Mouse (Mus musculus) forebrain, embryonic 14.5 days (tissue): ENCODE measurements around the gene Jsrp1. TPM values are rescaled to one million over a fixed set of nuclear protein-coding genes. Genes with fewer than 3 reads are reported as not detected.

ENCODE experiments used
- ATAC-seq: fragments of 200-750 bp; cut with Nextera tagmentation; 2 replicates; pipeline ENCODE4 v1.8.0; 2017; ENCODE audit warnings: mild to moderate bottlenecking, moderate library complexity
- DNase-seq: peaks from one replicate; pipeline ENCODE4 v3.0.0-alpha.2; 2015; ENCODE audit warnings: low spot score
- H3K27ac ChIP-seq: fragments of 300-500 bp; sonication (generic); 2 replicates; pipeline ENCODE4 v1.5.1; 2014; ENCODE audit warnings: low read depth, mild to moderate bottlenecking, control low read depth, low read length, moderate library complexity
- H3K27me3 ChIP-seq: fragments of 300-500 bp; sonication (generic); replicated peaks from 2 replicates; pipeline ENCODE4 v1.6.1; 2014; ENCODE audit warnings: low read length, control low read depth, mixed read lengths; ENCODE audit not compliant: control insufficient read depth, insufficient read depth
- H3K36me3 ChIP-seq: fragments of 300-500 bp; sonication (generic); 2 replicates; pipeline ENCODE4 v1.6.1; 2014; ENCODE audit warnings: low read length, control low read depth; ENCODE audit not compliant: control insufficient read depth, insufficient read depth
- H3K4me1 ChIP-seq: fragments of 300-500 bp; sonication (generic); 2 replicates; pipeline ENCODE4 v1.6.1; 2014; ENCODE audit warnings: antibody characterized with exemption, low read length, control low read depth; ENCODE audit not compliant: control insufficient read depth, insufficient read depth
- H3K4me2 ChIP-seq: fragments of 300-500 bp; sonication (generic); 2 replicates; pipeline ENCODE4 v1.6.1; 2014; ENCODE audit warnings: mild to moderate bottlenecking, control low read depth, low read length
- H3K4me3 ChIP-seq: fragments of 300-500 bp; sonication (generic); 2 replicates; pipeline ENCODE4 v1.5.1; 2014; ENCODE audit warnings: low read depth, low read length, control low read depth
- H3K9ac ChIP-seq: fragments of 300-500 bp; sonication (generic); 2 replicates; pipeline ENCODE4 v1.6.1; 2014; ENCODE audit warnings: mild to moderate bottlenecking, low read length, control low read depth, moderate library complexity
- H3K9me3 ChIP-seq: fragments of 300-500 bp; sonication (generic); replicated peaks from 2 replicates; pipeline ENCODE4 v1.6.1; 2016; ENCODE audit warnings: low read length, control low read depth, mixed read lengths; ENCODE audit not compliant: control insufficient read depth
- WGBS: fragments of 180-500 bp; shearing (Covaris S2); extraction: QIAGEN DNeasy Blood & Tissue Kit; methylation state at CpG from one replicate; pipeline ENCODE4 v1.1.7; 2014; 5-methylcytosine and 5-hydroxymethylcytosine counted together
- microRNA counts: library from miRNA; unstranded; fragments of <30 nt; microRNA quantifications from one replicate; lab custom pipeline; 2016
- microRNA-seq: library from miRNA; unstranded; fragments of <30 nt; microRNA quantifications from one replicate; pipeline ENCODE4, GENCODE M21; 2016
- polyA plus RNA-seq: library from polyadenylated mRNA; unstranded; fragments of >200 nt; fragmentation: Nextera tagmentation; extraction: Ambion mirVana; gene quantifications from 2 replicates; pipeline ENCODE4 v1.2.1, GENCODE M21; 2014

Gene Jsrp1
- polyA plus RNA-seq, 1 experiment from 2014 or later, result 0.30 TPM

- WGBS, result 87% methylated on average over 2 of the region's 2 CpGs
- Histone ChIP-seq H3K36me3 (peaks cover 60% of the 10 kb centered on the region), H3K9ac (no peak overlapping the region), H3K4me3 (no peak overlapping the region), H3K4me1 (no peaks in the 10 kb centered on the region), H3K27me3 (no peaks in the 10 kb centered on the region), H3K27ac (no peak overlapping the region), H3K4me2 (no peak overlapping the region), H3K9me3 (no peaks in the 10 kb centered on the region)
- ATAC-seq (no peak), DNase-seq (no peak)
Observed at GRCm38 (mm10) chr10:80765746-80766145, 47.6 kb downstream of the Jsrp1 start.

GRCm38 (mm10) chr10:80763502-80763901 lies 49.8 kb downstream of the Jsrp1 start:
- Histone ChIP-seq H3K27me3 (no peaks in the 10 kb centered on the region), H3K27ac (no peak overlapping the region), H3K4me2 (no peak overlapping the region), H3K9me3 (no peaks in the 10 kb centered on the region), H3K36me3 (peaks cover 41% of the 10 kb centered on the region), H3K9ac (no peak overlapping the region), H3K4me3 (no peak overlapping the region), H3K4me1 (no peaks in the 10 kb centered on the region)
- DNase-seq, result no peak
- 84% methylated on average over 2 of the region's 2 CpGs for WGBS
- no peak for ATAC-seq

- DNase-seq (no peak), ATAC-seq (no peak)
- H3K27ac ChIP-seq, result no peak overlapping the region
- no peak overlapping the region for H3K4me3 ChIP-seq
- H3K4me2 ChIP-seq, result no peak overlapping the region
- no peaks in the 10 kb centered on the region for H3K27me3 ChIP-seq
- H3K4me1 ChIP-seq, result peaks cover 8% of the 10 kb centered on the region
- 67% methylated on average over 3 of the region's 3 CpGs for WGBS
- no peaks in the 10 kb centered on the region for H3K9me3 ChIP-seq
- H3K36me3 ChIP-seq, result peaks cover 26% of the 10 kb centered on the region
- no peak overlapping the region for H3K9ac ChIP-seq
Observed at GRCm38 (mm10) chr10:80761821-80762220, 51.5 kb downstream of the Jsrp1 start.

GRCm38 (mm10) chr10:80760596-80761524 lies 52.4 kb downstream of the Jsrp1 start:
- Histone ChIP-seq H3K36me3 (peaks cover 17% of the 10 kb centered on the region), H3K27ac (no peak overlapping the region), H3K4me1 (peaks cover 17% of the 10 kb centered on the region), H3K27me3 (no peaks in the 10 kb centered on the region), H3K4me3 (no peak overlapping the region), H3K9ac (no peak overlapping the region), H3K9me3 (no peaks in the 10 kb centered on the region), H3K4me2 (no peak overlapping the region)
- no peak for DNase-seq
- WGBS, result 88% methylated on average over 4 of the region's 4 CpGs
- no peak for ATAC-seq

GRCm38 (mm10) chr10:80758651-80759050 lies 54.6 kb downstream of the Jsrp1 start:
- no peaks in the 10 kb centered on the region for H3K36me3 ChIP-seq
- H3K27me3 ChIP-seq, result no peaks in the 10 kb centered on the region
- H3K4me3 ChIP-seq, result no peak overlapping the region
- no peak overlapping the region for H3K27ac ChIP-seq
- H3K4me2 ChIP-seq, result no peak overlapping the region
- no peak for DNase-seq
- no peak for ATAC-seq
- 88% methylated on average over 7 of the region's 7 CpGs for WGBS
- H3K4me1 ChIP-seq, result peaks cover 18% of the 10 kb centered on the region
- no peak overlapping the region for H3K9ac ChIP-seq
- no peaks in the 10 kb centered on the region for H3K9me3 ChIP-seq

MicroRNA genes within 50 kb of the gene (microRNA counts, 519-probe panel; counts per million panel counts)
- not detected for microRNA mmu-miR-1982 (lab: Ali Mortazavi, UCI)

Small RNA genes within 50 kb of the gene (microRNA-seq; reads per million reads assigned to microRNA genes)
- 4.6 reads per million, percentile 24 among the genes with 10 or more reads in this experiment for gene Mir1982

Other genes with a start within 250 kb of the Jsrp1 start
- gene Klf16, start 236.2 kb downstream of the Jsrp1 start, polyA plus RNA-seq, result 6.2 and 6.6 TPM in 2 replicates
- 118 and 126 TPM in 2 replicates for gene Abhd17a, start 223.2 kb downstream of the Jsrp1 start, polyA plus RNA-seq
- 57.7 and 61.9 TPM in 2 replicates for gene Scamp4, start 210.6 kb downstream of the Jsrp1 start, polyA plus RNA-seq
- 3.6 and 7.4 TPM in 2 replicates for gene Adat3, start 210.6 kb downstream of the Jsrp1 start, polyA plus RNA-seq
- 1.1 and 1.6 TPM in 2 replicates for gene Gm49322, start 207.5 kb downstream of the Jsrp1 start, polyA plus RNA-seq
- gene Csnk1g2, start 190.7 kb downstream of the Jsrp1 start, polyA plus RNA-seq, result 35.9 and 49.2 TPM in 2 replicates
- gene Btbd2, start 156.4 kb downstream of the Jsrp1 start, polyA plus RNA-seq, result 42.6 and 52.2 TPM in 2 replicates
- gene Mknk2, start 135.4 kb downstream of the Jsrp1 start, polyA plus RNA-seq, result 43.1 and 49.1 TPM in 2 replicates
- gene Mob3a, start 111.5 kb downstream of the Jsrp1 start, polyA plus RNA-seq, result 35.7 and 37.2 TPM in 2 replicates
- gene Izumo4, start 111.3 kb downstream of the Jsrp1 start, polyA plus RNA-seq, result 16.0 and 21.5 TPM in 2 replicates
- gene Ap3d1, start 71.2 kb downstream of the Jsrp1 start, polyA plus RNA-seq, result 81.0 and 99.5 TPM in 2 replicates
- 13.6 and 19.3 TPM in 2 replicates for gene Dot1l, start 58.3 kb downstream of the Jsrp1 start, polyA plus RNA-seq
- gene Sf3a2, start 15.3 kb downstream of the Jsrp1 start, polyA plus RNA-seq, result 66.6 and 71.7 TPM in 2 replicates
- gene Plekhj1, start 14.9 kb downstream of the Jsrp1 start, polyA plus RNA-seq, result 140 and 143 TPM in 2 replicates
- 0.10 TPM in 1 of 2 replicates, not detected in the other for gene Amh, start 8.3 kb downstream of the Jsrp1 start, polyA plus RNA-seq
- gene Oaz1, start 13.2 kb upstream of the Jsrp1 start, polyA plus RNA-seq, result 1,568 and 1,701 TPM in 2 replicates
- 2.7 and 4.7 TPM in 2 replicates for gene Lingo3, start 30.5 kb upstream of the Jsrp1 start, polyA plus RNA-seq
- gene Lsm7, start 41.7 kb upstream of the Jsrp1 start, polyA plus RNA-seq, result 265 and 372 TPM in 2 replicates
- gene Sppl2b, start 41.8 kb upstream of the Jsrp1 start, polyA plus RNA-seq, result 30.4 and 44.6 TPM in 2 replicates
- 0.10 and 0.13 TPM in 2 replicates for gene Tmprss9, start 58.4 kb upstream of the Jsrp1 start, polyA plus RNA-seq
- 355 and 398 TPM in 2 replicates for gene Timm13, start 87.5 kb upstream of the Jsrp1 start, polyA plus RNA-seq
- 12.1 and 14.4 TPM in 2 replicates for gene Lmnb2, start 104.7 kb upstream of the Jsrp1 start, polyA plus RNA-seq
- gene Gadd45b, start 116.6 kb upstream of the Jsrp1 start, polyA plus RNA-seq, result 5.2 and 6.2 TPM in 2 replicates
- 15.3 and 20.8 TPM in 2 replicates for gene Gng7, start 201.4 kb upstream of the Jsrp1 start, polyA plus RNA-seq
- 19.0 and 21.0 TPM in 2 replicates for gene Diras1, start 212.2 kb upstream of the Jsrp1 start, polyA plus RNA-seq
- gene Slc39a3, start 223.9 kb upstream of the Jsrp1 start, polyA plus RNA-seq, result 20.7 and 26.9 TPM in 2 replicates
- gene Sgta, start 246.7 kb upstream of the Jsrp1 start, polyA plus RNA-seq, result 304 and 312 TPM in 2 replicates